Mouse (Mus musculus) monocyte, adult 5-6 weeks (primary cell): Measurements from ENCODE around the gene Dpep2nb. TPM values are rescaled to one million over a fixed set of nuclear protein-coding genes. Genes with fewer than 3 reads are reported as not detected.
"Not testable (repeated sequence)": the region's sequence is repeated elsewhere in the genome, so short reads cannot be mapped to it uniquely, and the experiment has no call there.

Experiments used
- ATAC-seq: fragments of 153-309, 156-312 bp; replicated peaks from 2 replicates; pipeline ENCODE4 v1.8.0; 2017; ENCODE audit warnings: mild to moderate bottlenecking; ENCODE audit not compliant: low TSS enrichment, insufficient number of reproducible peaks, severe bottlenecking, poor library complexity, low FRiP score
- total RNA-seq: library from RNA; stranded (forward); fragments of 200-1000, 200-491, 200-594 nt; gene quantifications from 3 replicates; pipeline ENCODE4 v1.2.3, GENCODE M21; 2017

The Dpep2nb gene
- total RNA-seq, 1 experiment from 2014 or later: 1.3 TPM

DNA sequence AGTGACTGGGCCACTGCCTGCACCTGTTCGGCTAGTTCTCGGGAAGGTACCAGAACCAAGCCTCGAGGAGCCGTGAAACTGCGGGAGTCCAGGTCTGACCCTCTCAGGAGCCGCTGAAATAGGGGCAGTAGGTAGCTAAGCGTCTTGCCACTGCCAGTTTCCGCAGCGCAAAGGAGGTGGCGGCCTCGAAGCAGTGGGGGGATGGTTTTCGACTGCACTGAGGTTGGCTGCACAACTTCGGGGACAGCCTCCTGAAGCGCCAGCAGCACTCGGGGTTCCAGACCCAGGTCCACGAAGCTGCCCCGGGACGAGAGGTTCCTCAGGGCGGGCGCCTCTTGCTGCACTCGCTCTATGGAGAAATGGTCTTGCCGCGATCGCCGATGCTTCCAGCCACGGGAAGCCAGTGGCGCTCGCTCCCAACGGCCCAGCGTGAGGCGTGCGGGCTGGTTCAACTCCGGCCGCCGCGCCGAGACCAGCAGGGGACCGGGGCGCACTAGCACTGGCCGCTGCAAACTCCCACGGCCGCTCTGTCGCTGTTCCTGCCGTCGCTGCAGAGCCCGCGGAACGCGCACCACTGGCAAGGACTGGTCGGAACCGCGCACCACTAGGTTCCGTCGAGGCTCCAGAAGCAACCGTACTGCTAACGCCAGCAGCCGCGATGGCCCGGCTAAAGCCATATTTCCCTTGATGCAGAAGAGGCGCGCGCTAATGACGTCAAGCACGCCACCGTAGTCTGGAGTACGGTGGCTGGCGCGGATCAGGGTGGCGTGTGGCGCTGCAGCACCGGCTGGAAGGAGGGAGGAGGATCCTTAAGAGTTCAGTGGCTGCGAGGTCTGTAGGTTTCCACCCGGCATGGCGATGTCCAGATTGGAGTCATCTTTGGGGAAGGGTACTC is 5.2 kb upstream of the Dpep2nb start:
- ATAC-seq: peak; percentile 94

- ATAC-seq: not testable (repeated sequence)
Observed at GRCm38 (mm10) chr8:106007891-106008290, 2.1 kb upstream of the Dpep2nb start.

GRCm38 (mm10) chr8:106007135-106007534 is 1.4 kb upstream of the Dpep2nb start:
- peak; percentile 58 for ATAC-seq

DNA sequence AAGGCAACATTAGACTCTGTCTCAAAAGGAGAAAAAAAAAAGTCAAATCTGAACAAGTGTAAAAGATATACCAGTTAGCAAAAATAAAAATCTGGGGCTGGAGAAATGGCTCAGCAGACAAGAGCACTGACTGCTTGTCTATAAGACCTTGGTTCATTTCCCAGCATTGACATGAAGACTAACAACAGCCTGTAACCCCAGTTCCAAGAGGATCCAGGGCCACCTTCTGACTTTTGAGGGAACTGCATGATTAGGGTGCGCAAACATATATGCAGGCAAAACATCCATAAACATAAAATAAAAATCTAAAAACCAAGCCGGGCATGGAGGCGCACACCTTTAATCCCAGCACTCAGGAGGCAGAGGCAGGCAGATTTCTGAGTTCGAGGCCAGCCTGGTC is 638 bp upstream of the Dpep2nb start:
- no peak for ATAC-seq

GRCm38 (mm10) chr8:106004538-106005207 is 1.1 kb downstream of the Dpep2nb start:
- peak; percentile 67 for ATAC-seq

DNA sequence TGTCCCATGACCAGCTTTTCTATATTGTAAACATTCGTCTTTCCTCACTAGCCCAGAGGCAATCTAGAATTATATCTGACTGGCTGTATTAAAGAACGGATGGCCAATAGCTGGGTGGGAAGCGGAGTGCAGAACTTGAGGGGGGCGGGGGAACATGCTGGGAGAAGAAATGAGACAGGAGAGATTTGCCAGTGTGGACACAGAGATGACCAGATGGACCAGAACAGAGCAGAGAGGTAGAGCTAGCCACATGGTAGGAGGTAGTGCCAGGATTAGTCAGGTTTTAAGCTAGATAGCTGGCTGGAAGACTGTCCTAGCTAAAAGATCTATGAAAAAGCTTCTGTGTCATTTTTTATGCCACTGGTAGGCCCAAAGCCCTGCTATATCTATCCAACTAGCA is 3.9 kb downstream of the Dpep2nb start:
- no peak for ATAC-seq

DNA sequence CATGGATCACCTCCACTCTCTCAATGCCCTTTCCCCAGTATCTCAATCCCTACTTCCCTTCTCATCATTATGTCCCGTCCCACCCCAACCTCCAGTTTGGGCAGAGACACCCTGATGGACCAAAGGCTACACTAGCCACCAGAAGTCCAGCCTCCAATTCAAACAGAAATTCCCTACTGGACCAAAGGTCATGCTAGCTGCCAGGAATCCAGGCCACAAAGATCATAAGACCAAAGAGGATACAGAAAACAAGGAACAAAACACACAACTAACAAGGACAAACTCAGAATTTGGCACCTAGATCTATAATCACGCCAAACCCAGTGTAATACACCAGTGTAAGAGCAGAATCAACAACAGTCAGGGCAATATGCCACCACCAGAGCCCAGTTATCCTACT is 6.8 kb downstream of the Dpep2nb start:
- ATAC-seq: no peak

DNA sequence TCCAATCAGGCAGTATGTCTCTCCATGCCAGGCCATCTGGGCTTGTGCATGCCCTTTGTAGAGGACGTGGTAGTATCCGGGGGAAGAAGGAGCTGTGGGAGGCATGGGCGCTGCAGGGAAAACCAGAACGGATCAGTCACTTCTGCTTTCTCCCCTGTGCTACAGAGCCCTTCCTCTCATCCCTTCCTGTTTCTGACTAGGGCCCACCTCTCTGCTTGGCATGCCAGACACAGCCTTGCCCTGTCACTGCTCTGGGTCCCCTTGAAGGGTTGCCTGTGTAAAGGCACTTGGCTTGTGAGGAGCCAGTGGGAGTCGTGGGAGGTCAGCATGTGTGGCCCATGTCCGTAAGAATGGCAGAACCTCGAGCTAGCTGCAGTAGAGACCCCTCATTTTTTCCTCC is 9.4 kb downstream of the Dpep2nb start:
- peak; percentile 85 for ATAC-seq

DNA sequence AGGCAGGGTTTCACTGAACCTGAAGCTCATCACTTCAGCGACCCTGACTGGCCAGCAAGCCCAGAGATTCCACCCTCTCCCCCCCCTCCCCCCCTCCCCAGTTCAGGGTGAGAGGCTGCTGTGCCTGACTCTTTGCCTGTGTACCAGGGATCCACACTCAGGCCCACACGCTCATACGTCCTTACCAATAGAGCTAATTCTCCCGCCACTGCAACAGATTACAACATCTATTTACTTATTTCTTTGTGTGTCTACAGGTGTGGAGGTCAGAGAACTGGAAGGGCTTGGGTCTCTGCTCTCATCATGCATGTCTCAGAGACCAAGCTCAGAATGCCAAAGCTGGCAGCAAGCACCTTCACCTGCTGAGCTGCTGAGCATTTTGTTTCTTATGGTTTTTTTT is 12.5 kb downstream of the Dpep2nb start:
- no peak for ATAC-seq

DNA sequence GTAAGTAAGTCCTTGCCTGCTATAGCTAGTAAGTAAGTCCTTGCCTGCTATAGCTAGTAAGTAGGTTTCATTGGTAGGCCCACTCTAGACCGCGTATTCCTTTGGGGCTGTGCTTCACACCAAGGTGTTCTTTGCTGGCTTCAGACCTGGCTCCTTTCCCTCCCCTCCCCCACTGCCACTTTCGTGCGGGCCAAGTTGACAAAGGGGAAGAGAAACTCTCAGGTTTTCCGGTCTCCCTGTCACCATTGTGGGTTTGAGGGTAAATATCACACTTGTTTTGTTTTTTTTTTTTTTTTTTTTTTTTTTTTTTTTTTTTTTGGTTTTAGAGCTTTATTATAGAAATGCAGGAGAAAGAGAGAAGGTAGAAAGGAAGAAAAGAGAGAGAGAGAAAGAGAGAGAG is 13.3 kb downstream of the Dpep2nb start:
- ATAC-seq: peak; percentile 37; the same call in 1 of the 2 replicates

DNA sequence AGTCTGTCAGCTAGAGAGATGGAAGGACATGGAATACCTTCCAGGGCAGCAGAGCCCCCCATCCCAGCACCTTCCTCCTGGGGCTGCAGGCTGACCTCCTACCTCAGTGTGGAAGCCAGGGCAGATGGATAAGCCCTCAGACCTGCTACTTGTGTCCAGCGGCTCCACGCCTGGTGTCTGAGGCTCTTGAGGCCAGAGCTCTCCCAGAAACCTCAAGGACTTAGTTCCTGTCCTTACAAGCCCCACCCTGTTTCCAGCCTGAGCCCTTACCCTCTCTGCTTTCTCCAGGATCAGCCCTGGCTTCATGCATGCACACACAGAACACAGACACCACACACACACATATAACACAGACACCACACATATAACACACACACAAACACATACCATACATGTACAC is 14.2 kb downstream of the Dpep2nb start:
- ATAC-seq: no peak

- peak; percentile 84 for ATAC-seq
Observed at GRCm38 (mm10) chr8:105990856-105991387, 14.9 kb downstream of the Dpep2nb start, which contains the start of gene Dus2. Gene Dus2 (plus strand): TSS chr8:105991337.

- no peak for ATAC-seq
Observed at GRCm38 (mm10) chr8:105988546-105988945, 17.2 kb downstream of the Dpep2nb start.

GRCm38 (mm10) chr8:105983406-105983805 is 22.4 kb downstream of the Dpep2nb start:
- peak; percentile 61; the same call in 1 of the 2 replicates for ATAC-seq

- ATAC-seq: no peak
Observed at GRCm38 (mm10) chr8:105981146-105981545, 24.6 kb downstream of the Dpep2nb start.

- ATAC-seq: no peak
Observed at GRCm38 (mm10) chr8:105979325-105979724, 26.4 kb downstream of the Dpep2nb start, which contains the start of gene Dpep3. Gene Dpep3 (minus strand): TSS chr8:105979429.

DNA sequence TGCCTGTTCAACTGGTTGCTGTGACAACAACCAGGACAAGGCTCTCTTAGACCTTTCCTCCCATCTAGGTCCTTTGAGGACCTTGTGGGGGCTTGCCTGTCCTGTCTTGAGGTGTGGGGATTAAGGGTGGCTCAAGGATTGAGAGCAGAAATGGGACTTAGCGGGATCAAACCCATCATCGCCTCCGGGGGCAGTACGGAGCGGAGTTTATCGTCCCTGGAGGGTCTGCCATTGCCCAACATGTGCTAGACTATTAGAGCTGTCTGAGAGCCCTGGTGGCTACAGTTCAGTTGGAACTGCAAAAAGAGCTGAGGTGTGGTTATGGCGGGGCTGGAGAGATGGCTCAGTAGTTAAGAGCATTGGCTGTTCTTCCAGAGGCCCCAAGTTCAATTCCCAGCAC is 30.4 kb downstream of the Dpep2nb start:
- no peak for ATAC-seq

DNA sequence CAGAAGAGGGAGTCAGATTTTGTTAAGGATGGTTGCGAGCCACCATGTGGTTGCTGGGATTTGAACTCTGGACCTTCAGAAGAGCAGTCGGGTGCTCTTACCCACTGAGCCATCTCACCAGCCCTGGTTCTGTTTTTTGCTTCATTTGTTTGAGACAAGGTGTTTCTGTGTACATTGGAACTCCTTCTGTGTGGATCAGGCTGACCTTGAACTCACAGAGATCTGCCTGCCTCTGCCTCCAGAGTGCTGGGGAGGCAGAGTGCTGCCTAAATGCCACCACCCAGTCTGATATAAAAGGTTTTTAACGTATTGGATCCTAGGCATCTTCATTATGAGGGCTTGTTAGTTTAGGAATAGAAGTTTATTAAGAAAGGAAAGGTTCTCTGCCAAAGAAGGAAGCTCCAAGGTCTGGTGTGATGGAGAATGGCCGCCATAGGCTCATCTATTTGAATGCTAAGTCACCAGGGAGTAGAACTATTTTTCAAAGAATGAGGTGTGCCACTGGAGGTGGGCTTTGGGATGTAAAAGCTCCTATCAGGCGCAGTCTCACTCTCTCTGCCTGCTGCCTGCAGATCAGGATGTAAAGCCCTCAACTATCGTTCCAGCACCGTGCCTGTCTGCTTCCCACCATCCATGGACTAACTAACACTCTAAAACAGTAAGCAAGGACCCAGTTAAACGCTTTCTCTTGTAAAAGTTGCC is 34.6 kb downstream of the Dpep2nb start:
- no peak for ATAC-seq

DNA sequence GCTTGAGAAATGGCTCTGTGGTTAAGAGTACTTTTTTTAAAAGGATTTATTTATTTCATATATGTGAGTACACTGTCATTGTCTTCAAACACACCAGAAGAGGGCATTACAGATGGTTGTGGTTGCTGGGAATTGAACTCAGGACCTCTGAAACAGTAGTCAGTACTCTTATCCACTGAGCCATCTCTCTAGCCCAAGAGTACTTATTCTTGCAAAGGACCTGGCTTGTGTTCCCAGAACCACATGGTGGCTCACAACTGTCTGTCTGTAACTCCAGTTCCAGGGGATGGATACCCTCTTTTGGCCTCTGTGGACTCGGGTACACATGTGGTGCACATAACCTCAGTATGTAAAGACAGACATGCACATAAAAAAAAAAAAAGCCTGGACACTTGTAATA is 36.4 kb downstream of the Dpep2nb start:
- ATAC-seq: no peak
